16 mouse cellular contexts compared by ENCODE assay signal in genomic region chr2:93091679-93092078, GRCm38 (mm10). TPM values are rescaled to one million over a fixed set of nuclear protein-coding genes. Genes with fewer than 3 reads are reported as not detected.
A peak's percentile ranks its signal among the peaks of the same experiment; 100 is the strongest.
DNase-seq lines count a peak whose midpoint lies in the region; ATAC-seq lines count a peak whose summit lies in the region.
"Had no signal": no experiment of that assay in that cellular context is flagged by ENCODE, and none has a peak within 500 bp of the region (broad histone marks: within the 10 kb centered on the region; RNA-seq: fewer than 3 reads in every experiment).

No protein-coding gene starts in this region.

- ATAC-seq in embryonic facial prominence, embryonic 12.5 days (ENCODE audit: insufficient number of reproducible peaks, insufficient read depth, low FRiP score, low TSS enrichment): peak; percentile 7
- peak; percentile 81 for ATAC-seq in midbrain, embryonic 13.5 days
- ATAC-seq: CD4-positive, CD25-positive, alpha-beta regulatory T cell, adult 4 months had no signal

- no peak overlapping the region for H3K4me2 ChIP-seq in embryonic facial prominence, embryonic 12.5 days (replicated peaks)
- H3K4me2 ChIP-seq in midbrain, embryonic 13.5 days (replicated peaks): no peak overlapping the region
- H3K4me2 ChIP-seq: heart, embryonic 11.5 days; liver, embryonic 15.5 days had no signal

- no peak overlapping the region for H3K9ac ChIP-seq in embryonic facial prominence, embryonic 12.5 days
- H3K9ac ChIP-seq in midbrain, embryonic 13.5 days (replicated peaks): no peak overlapping the region
- H3K9ac ChIP-seq: liver, embryonic 15.5 days had no signal

- H3K4me3 ChIP-seq in embryonic facial prominence, embryonic 12.5 days: no peak overlapping the region
- no peak overlapping the region for H3K4me3 ChIP-seq in hindbrain, embryonic 10.5 days
- H3K4me3 ChIP-seq in midbrain, embryonic 13.5 days (replicated peaks): no peak overlapping the region
- H3K4me3 ChIP-seq: liver, embryonic 15.5 days had no signal

- 39% methylated on average over 2 of the region's 2 CpGs for WGBS in embryonic facial prominence, embryonic 12.5 days
- WGBS in hindbrain, embryonic 10.5 days: 43% methylated on average over 2 of the region's 2 CpGs
- WGBS in midbrain, embryonic 13.5 days: 28% methylated on average over 2 of the region's 2 CpGs

- peaks cover 10% of the 10 kb centered on the region; the same call in 1 of the 2 replicates for H3K27me3 ChIP-seq in embryonic facial prominence, embryonic 12.5 days
- H3K27me3 ChIP-seq in hindbrain, embryonic 10.5 days (ENCODE audit: insufficient read depth, poor library complexity, severe bottlenecking): peaks cover 4% of the 10 kb centered on the region; the same call in 1 of the 2 replicates
- H3K27me3 ChIP-seq in midbrain, embryonic 13.5 days: no peaks in the 10 kb centered on the region
- H3K27me3 ChIP-seq: liver, embryonic 15.5 days had no signal

- peak; percentile 45 for DNase-seq in brain, adult 2 months (ENCODE audit: low read depth, low spot score)
- peak; percentile 45 for DNase-seq in hindbrain, embryonic 10.5 days (ENCODE audit: low spot score)
- no peak for DNase-seq in ovary, postnatal 36 days (ENCODE audit: low spot score)
- no peak for DNase-seq in urinary bladder, adult 18-20 months (ENCODE audit: low spot score in 2 of 2)
- no peak for DNase-seq in adrenal gland, adult 2 months
- no peak for DNase-seq in thymus, postnatal 4 days
- DNase-seq: cerebellum, adult 9-10 months; gastrocnemius, postnatal 14 days; heart, postnatal 4 days; kidney, adult 9 months; spleen, adult 18-20 months had no signal

- no peaks in the 10 kb centered on the region for H3K36me3 ChIP-seq in embryonic facial prominence, embryonic 12.5 days
- H3K36me3 ChIP-seq in hindbrain, embryonic 10.5 days: no peaks in the 10 kb centered on the region
- no peaks in the 10 kb centered on the region for H3K36me3 ChIP-seq in midbrain, embryonic 13.5 days
- H3K36me3 ChIP-seq: liver, embryonic 15.5 days had no signal

- no peaks in the 10 kb centered on the region for H3K9me3 ChIP-seq in embryonic facial prominence, embryonic 12.5 days
- no peaks in the 10 kb centered on the region for H3K9me3 ChIP-seq in hindbrain, embryonic 10.5 days
- no peaks in the 10 kb centered on the region for H3K9me3 ChIP-seq in midbrain, embryonic 13.5 days
- H3K9me3 ChIP-seq: liver, embryonic 15.5 days had no signal

- peaks cover 7% of the 10 kb centered on the region; the same call in 1 of the 2 replicates for H3K4me1 ChIP-seq in embryonic facial prominence, embryonic 12.5 days
- H3K4me1 ChIP-seq in hindbrain, embryonic 10.5 days (replicated peaks): peaks cover 25% of the 10 kb centered on the region
- H3K4me1 ChIP-seq in midbrain, embryonic 13.5 days (replicated peaks): peaks cover 22% of the 10 kb centered on the region
- H3K4me1 ChIP-seq: liver, embryonic 15.5 days had no signal

- no peak overlapping the region for H3K27ac ChIP-seq in embryonic facial prominence, embryonic 12.5 days
- H3K27ac ChIP-seq in hindbrain, embryonic 10.5 days: peak overlapping the region; percentile 60
- peak overlapping the region; percentile 26; the same call in 1 of the 2 replicates for H3K27ac ChIP-seq in midbrain, embryonic 13.5 days
- H3K27ac ChIP-seq: liver, embryonic 15.5 days had no signal

RNA-seq across cellular contexts. Expression of gene Prdm11, which starts 45.7 kb away (rescaled TPM):
- polyA plus RNA-seq in embryonic facial prominence, embryonic 12.5 days (2016; fragmentation: Nextera tagmentation; extraction: Ambion mirVana): 6.2 and 6.9 TPM in 2 replicates
- polyA plus RNA-seq in hindbrain, embryonic 10.5 days (2016; fragmentation: Nextera tagmentation; extraction: Ambion mirVana): 2.1 and 2.3 TPM in 2 replicates
- polyA plus RNA-seq in midbrain, embryonic 13.5 days (2015; fragmentation: Nextera tagmentation; extraction: Ambion mirVana): 1.8 and 1.9 TPM in 2 replicates
- 10 to 100 TPM; 36.4 to 52.4 TPM for total RNA-seq in adrenal gland, adult 2 months (2021)
- polyA plus RNA-seq in adrenal gland, adult 2 months (2012; rRNA removed): 38.3 and 39.8 TPM in 2 replicates

Comparison
In these comparisons a context has a peak if more than half of its experiments do, and no peak if none do; other contexts are left out.
1. DNase-seq: peak in brain, adult 2 months (single experiment) and hindbrain, embryonic 10.5 days (single experiment); none in ovary, postnatal 36 days (single experiment), urinary bladder, adult 18-20 months (0 of 2), adrenal gland, adult 2 months (single experiment) and thymus, postnatal 4 days (single experiment).